Mouse (Mus musculus) lung, postnatal 36 days (tissue): ENCODE results near the gene Fam72a.

ENCODE experiments used
- DNase-seq: peaks from one replicate; pipeline ENCODE4 v3.0.0; 2022; ENCODE audit warnings: mixed read lengths

Fam72a gene

DNA sequence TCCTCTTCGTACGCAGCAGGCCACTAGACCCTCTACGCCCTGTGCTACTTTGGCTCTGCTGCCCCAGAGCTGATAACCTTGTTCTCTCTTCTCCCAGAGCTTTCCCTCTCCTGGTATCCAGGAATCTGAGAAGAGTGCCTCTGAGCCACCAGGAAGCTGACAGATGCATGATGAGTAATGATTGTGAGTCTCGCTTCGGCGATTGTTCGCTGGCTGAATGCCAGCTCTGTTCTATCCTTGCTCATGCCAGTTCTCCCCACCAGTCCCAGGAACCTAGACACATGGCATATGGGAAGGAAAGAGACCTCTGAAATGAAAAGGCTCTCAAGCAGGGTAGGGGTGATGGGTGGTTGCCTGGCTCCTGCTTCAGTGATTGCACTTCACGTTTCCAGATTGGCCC lies 59.1 kb downstream of the Fam72a start:
- no peak for DNase-seq
